Mouse (Mus musculus) lung, postnatal 0 days (tissue): Measurements from ENCODE around the gene Prpf3.

Experiments
- CTCF ChIP-seq: IDR thresholded peaks from 2 replicates; pipeline ENCODE4 v1.5.1; 2016; ENCODE audit warnings: antibody characterized with exemption, mild to moderate bottlenecking
- EP300 ChIP-seq: IDR thresholded peaks from 2 replicates; pipeline ENCODE4 v1.6.1; 2016; ENCODE audit warnings: antibody characterized with exemption, mild to moderate bottlenecking, control low read depth

- TF ChIP-seq CTCF (no peak), EP300 (no peak)
Observed at GRCm38 (mm10) chr3:95818571-95819288, 37.0 kb downstream of the Prpf3 start, which contains the start of gene Rprd2.
